Mouse (Mus musculus) midbrain, embryonic 14.5 days (tissue): ENCODE data around the gene Slc26a9. TPM values are rescaled to one million over a fixed set of nuclear protein-coding genes. Genes with fewer than 3 reads are reported as not detected.

Experiments
- ATAC-seq: fragments of 200-750 bp; cut with Nextera tagmentation; 2 replicates; pipeline ENCODE4 v1.8.0; 2017; ENCODE audit warnings: moderate number of reproducible peaks, moderate library complexity; ENCODE audit not compliant: low FRiP score, low TSS enrichment
- DNase-seq: peaks from one replicate; pipeline ENCODE4 v3.0.0-alpha.2; 2015
- H3K27ac ChIP-seq: fragments of 300-500 bp; sonication (generic); replicated peaks from 2 replicates; pipeline ENCODE4 v1.5.1; 2014; ENCODE audit warnings: mild to moderate bottlenecking, low read depth, low read length, moderate library complexity
- H3K27me3 ChIP-seq: fragments of 300-500 bp; sonication (generic); 2 replicates; pipeline ENCODE4 v1.6.1; 2014; ENCODE audit warnings: low read length, control low read depth, mixed read lengths; ENCODE audit not compliant: control insufficient read depth, insufficient read depth
- H3K36me3 ChIP-seq: fragments of 300-500 bp; sonication (generic); 2 replicates; pipeline ENCODE4 v1.6.1; 2014; ENCODE audit warnings: low read length, control low read depth; ENCODE audit not compliant: control insufficient read depth, insufficient read depth
- H3K4me1 ChIP-seq: fragments of 300-500 bp; sonication (generic); 2 replicates; pipeline ENCODE4 v1.6.1; 2014; ENCODE audit warnings: mild to moderate bottlenecking, antibody characterized with exemption, low read length, control low read depth; ENCODE audit not compliant: control insufficient read depth, insufficient read depth
- H3K4me2 ChIP-seq: fragments of 300-500 bp; sonication (generic); 2 replicates; pipeline ENCODE4 v1.6.1; 2014; ENCODE audit warnings: mild to moderate bottlenecking, low read length, moderate library complexity
- H3K4me3 ChIP-seq: fragments of 300-500 bp; sonication (generic); replicated peaks from 2 replicates; pipeline ENCODE4 v1.5.1; 2014; ENCODE audit warnings: low read depth, low read length
- H3K9ac ChIP-seq: fragments of 300-500 bp; sonication (generic); replicated peaks from 2 replicates; pipeline ENCODE4 v1.6.1; 2014; ENCODE audit warnings: mild to moderate bottlenecking, low read length, moderate library complexity
- H3K9me3 ChIP-seq: fragments of 300-500 bp; sonication (generic); 2 replicates; pipeline ENCODE4 v1.6.1; 2016; ENCODE audit warnings: low read length, control low read depth, mixed read lengths; ENCODE audit not compliant: control insufficient read depth
- WGBS: fragments of 180-500 bp; shearing (Covaris S2); extraction: QIAGEN DNeasy Blood & Tissue Kit; methylation state at CpG from one replicate; pipeline ENCODE4 v1.1.7; 2014; 5-methylcytosine and 5-hydroxymethylcytosine counted together
- polyA plus RNA-seq: library from polyadenylated mRNA; unstranded; fragments of >200 nt; fragmentation: Nextera tagmentation; extraction: Ambion mirVana; gene quantifications from 2 replicates; pipeline ENCODE4 v1.2.1, GENCODE M21; 2014

Gene Slc26a9
- polyA plus RNA-seq, 1 experiment from 2014 or later, result 0.04 TPM

DNA sequence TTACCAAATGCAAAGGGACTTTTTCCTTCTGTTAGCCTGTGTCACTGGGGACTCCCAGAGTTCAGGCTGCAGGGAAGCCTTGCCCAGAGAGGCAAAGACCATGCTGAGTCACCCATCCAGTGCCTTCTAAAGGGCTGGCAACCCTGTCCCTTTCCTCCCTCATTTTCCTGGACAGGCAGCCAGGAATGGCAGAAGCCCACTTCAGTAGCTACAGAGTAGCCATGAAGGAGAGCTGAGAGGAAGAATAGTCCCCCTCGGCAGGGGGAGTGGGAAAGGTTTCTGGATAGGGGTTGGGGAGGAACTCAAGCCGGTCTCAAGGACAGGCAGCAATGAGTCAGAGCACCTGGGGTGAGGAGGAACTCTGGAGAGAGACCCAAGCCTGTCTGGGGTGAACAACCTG, 3.9 kb downstream of the Slc26a9 start:
- no peaks in the 10 kb centered on the region for H3K36me3 ChIP-seq
- H3K4me1 ChIP-seq, result no peaks in the 10 kb centered on the region
- H3K4me3 ChIP-seq, result no peak overlapping the region
- 55% methylated on average over 2 of the region's 2 CpGs for WGBS
- ATAC-seq, result no peak
- DNase-seq, result no peak
- H3K4me2 ChIP-seq, result no peak overlapping the region
- no peaks in the 10 kb centered on the region for H3K27me3 ChIP-seq
- H3K9me3 ChIP-seq, result no peaks in the 10 kb centered on the region
- H3K9ac ChIP-seq, result no peak overlapping the region
- no peak overlapping the region for H3K27ac ChIP-seq

DNA sequence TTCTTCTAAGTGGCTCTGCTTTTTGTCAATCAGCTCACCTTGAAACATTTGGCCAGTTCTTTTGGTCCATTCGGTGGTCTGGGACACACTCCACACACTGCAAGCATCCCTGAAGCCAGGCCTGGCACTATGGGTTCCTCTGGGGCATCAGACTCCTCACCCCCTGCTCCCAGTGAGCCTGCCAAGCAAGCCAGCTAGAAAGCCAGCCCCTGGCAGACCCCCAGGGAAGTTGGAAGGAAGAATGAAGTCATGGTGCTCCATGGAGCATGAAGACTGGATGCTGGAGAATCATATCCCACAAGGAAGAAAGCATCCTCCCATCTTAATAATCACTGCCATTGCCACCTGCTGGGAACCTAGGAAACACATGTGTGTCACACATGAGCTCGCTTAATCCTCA, 4.8 kb downstream of the Slc26a9 start:
- no peaks in the 10 kb centered on the region for H3K9me3 ChIP-seq
- WGBS, result 81% methylated on average over 2 of the region's 2 CpGs

GRCm38 (mm10) chr1:131749706-131750545, 6.1 kb downstream of the Slc26a9 start:
- no peak overlapping the region for H3K9ac ChIP-seq
- H3K4me3 ChIP-seq, result no peak overlapping the region
- no peaks in the 10 kb centered on the region for H3K4me1 ChIP-seq
- no peaks in the 10 kb centered on the region for H3K36me3 ChIP-seq
- H3K27ac ChIP-seq, result no peak overlapping the region
- no peak for ATAC-seq
- no peak overlapping the region for H3K4me2 ChIP-seq
- DNase-seq, result no peak
- WGBS, result 82% methylated on average over 15 of the region's 15 CpGs
- H3K9me3 ChIP-seq, result no peaks in the 10 kb centered on the region
- H3K27me3 ChIP-seq, result no peaks in the 10 kb centered on the region

More for the DNA sequence above, 4.8 kb downstream of the Slc26a9 start:
- Histone ChIP-seq H3K9ac (no peak overlapping the region), H3K27me3 (no peaks in the 10 kb centered on the region), H3K4me1 (no peaks in the 10 kb centered on the region), H3K4me3 (no peak overlapping the region), H3K27ac (no peak overlapping the region), H3K36me3 (no peaks in the 10 kb centered on the region), H3K4me2 (no peak overlapping the region)
- ATAC-seq (no peak), DNase-seq (no peak)

DNA sequence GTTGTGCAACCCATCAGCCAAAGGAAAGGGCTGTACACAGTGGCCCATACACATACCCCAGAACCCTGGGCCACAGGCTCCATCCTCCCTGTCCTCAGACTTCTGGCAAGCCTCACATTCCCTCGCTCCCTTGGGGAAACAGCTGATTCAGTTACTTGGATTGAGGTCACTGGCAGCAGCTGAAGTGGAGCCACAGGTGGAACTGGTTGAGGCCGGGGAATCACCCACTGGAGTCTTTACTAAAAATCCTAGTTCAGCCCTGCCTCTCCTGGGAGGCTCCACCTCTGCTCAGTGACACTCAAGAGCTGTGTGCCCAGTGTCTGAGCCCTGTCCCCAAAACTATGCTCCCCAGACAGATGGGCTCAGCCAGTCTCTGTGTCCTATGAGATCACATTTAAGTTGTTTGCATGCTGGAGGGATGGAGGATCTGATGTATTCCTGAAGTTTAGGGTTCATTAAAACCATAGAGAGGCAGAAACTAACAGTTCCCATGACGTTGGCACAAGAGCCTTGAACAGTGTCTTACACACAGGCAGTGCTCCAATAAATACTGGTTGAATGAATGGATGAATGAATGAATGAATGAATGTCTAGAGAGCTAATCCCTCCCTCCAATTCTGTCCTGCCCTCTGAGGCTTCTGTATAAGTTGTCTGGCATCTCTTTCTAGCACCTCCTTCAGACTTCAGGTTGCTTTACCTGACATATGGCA, 7.5 kb downstream of the Slc26a9 start:
- Histone ChIP-seq H3K27ac (no peak overlapping the region), H3K4me3 (no peak overlapping the region), H3K9me3 (no peaks in the 10 kb centered on the region), H3K36me3 (no peaks in the 10 kb centered on the region), H3K4me2 (no peak overlapping the region), H3K4me1 (no peaks in the 10 kb centered on the region), H3K9ac (no peak overlapping the region), H3K27me3 (no peaks in the 10 kb centered on the region)
- ATAC-seq (no peak), DNase-seq (no peak)
- 81% methylated on average over 3 of the region's 3 CpGs for WGBS

DNA sequence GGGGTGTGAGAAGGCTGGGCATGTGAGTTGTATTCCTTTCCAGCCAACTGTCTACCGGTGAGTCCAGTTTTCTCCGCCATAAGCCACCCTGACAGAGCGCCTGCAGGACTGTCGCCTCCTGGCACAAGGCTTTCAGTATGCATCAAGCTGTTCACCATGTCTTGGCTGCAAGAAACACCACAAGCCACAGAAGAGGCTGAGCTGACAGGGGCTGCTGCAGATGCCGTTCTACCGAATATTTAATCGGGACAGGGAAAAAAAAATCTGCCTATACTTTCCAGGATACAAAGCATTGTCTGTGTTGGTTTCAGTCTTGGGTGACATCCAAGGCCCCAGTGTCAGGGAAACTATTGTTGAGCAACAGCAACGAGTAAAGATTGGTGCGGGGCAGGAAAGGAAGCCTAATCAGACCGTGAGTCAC, 8.1 kb downstream of the Slc26a9 start:
- ATAC-seq (no peak), DNase-seq (peak; percentile 29)
- Histone ChIP-seq H3K4me2 (no peak overlapping the region), H3K27ac (no peak overlapping the region), H3K4me3 (no peak overlapping the region), H3K27me3 (no peaks in the 10 kb centered on the region), H3K9me3 (no peaks in the 10 kb centered on the region), H3K36me3 (no peaks in the 10 kb centered on the region), H3K4me1 (no peaks in the 10 kb centered on the region), H3K9ac (no peak overlapping the region)
- WGBS, result 59% methylated on average over 10 of the region's 10 CpGs

DNA sequence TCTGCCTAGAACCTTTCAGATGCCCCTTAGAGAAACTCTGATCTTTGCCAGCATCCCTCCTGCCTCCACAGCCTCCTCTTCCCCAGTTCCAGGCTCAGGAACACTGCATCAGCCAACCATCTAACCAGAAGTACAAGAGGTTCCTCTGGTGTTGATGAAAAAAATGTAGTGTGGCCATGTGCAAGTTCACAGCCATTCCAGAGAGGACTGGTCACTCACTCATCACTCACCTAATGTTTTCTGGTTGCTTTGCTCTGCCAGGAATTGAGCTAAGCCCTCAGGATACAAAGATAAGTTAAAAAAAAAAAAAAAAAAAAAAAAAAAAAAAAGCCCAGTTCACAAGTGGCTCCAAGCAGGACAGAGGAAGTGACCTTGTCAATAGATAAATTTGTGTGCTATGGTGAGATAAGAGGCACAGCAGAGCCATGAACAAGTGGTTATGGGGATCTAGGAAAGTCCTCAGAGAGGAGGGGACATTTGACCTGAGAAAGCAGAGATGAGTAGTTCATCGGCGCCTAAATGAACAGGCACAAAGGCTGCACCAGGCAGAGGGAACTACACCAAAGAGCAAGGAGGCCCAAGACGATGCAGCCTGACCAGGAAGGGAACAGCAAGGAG, 10.5 kb downstream of the Slc26a9 start:
- H3K9ac ChIP-seq, result no peak overlapping the region
- no peaks in the 10 kb centered on the region; the same call in 1 of the 2 replicates for H3K4me1 ChIP-seq
- no peak overlapping the region for H3K4me2 ChIP-seq
- no peak overlapping the region for H3K27ac ChIP-seq
- H3K27me3 ChIP-seq, result no peaks in the 10 kb centered on the region
- no peak for DNase-seq
- no peaks in the 10 kb centered on the region for H3K36me3 ChIP-seq
- no peak overlapping the region for H3K4me3 ChIP-seq
- no peaks in the 10 kb centered on the region for H3K9me3 ChIP-seq
- 86% methylated on average over 3 of the region's 3 CpGs for WGBS
- ATAC-seq, result no peak

- ATAC-seq (no peak), DNase-seq (no peak)
- H3K4me2 ChIP-seq, result no peak overlapping the region
Observed at GRCm38 (mm10) chr1:131754916-131755315, 11.1 kb downstream of the Slc26a9 start.

GRCm38 (mm10) chr1:131757211-131757610, 13.4 kb downstream of the Slc26a9 start:
- H3K4me3 ChIP-seq, result no peak overlapping the region
- H3K27me3 ChIP-seq, result no peaks in the 10 kb centered on the region
- ATAC-seq (no peak), DNase-seq (no peak)
- 95% methylated on average over 6 of the region's 6 CpGs for WGBS
- no peak overlapping the region for H3K27ac ChIP-seq
- no peaks in the 10 kb centered on the region; the same call in 1 of the 2 replicates for H3K4me1 ChIP-seq
- no peaks in the 10 kb centered on the region for H3K9me3 ChIP-seq
- no peaks in the 10 kb centered on the region for H3K36me3 ChIP-seq
- no peak overlapping the region for H3K9ac ChIP-seq
- H3K4me2 ChIP-seq, result no peak overlapping the region

More at GRCm38 (mm10) chr1:131754916-131755315, 11.1 kb downstream of the Slc26a9 start:
- WGBS, result 92% methylated on average over 4 of the region's 4 CpGs
- no peak overlapping the region for H3K4me3 ChIP-seq
- no peaks in the 10 kb centered on the region; the same call in 1 of the 2 replicates for H3K4me1 ChIP-seq
- no peaks in the 10 kb centered on the region for H3K27me3 ChIP-seq
- no peak overlapping the region for H3K27ac ChIP-seq
- H3K36me3 ChIP-seq, result no peaks in the 10 kb centered on the region
- H3K9ac ChIP-seq, result no peak overlapping the region
- H3K9me3 ChIP-seq, result no peaks in the 10 kb centered on the region
